Mouse (Mus musculus) left cerebral cortex, postnatal 36 days (tissue): ENCODE data around the gene Csnk1e. TPM values are rescaled to one million over a fixed set of nuclear protein-coding genes. Genes with fewer than 3 reads are reported as not detected.

Source experiments
- DNase-seq, 2 experiments: peaks; one replicate each; pipeline ENCODE4 v3.0.0; 2021 to 2022; ENCODE audit warnings: low spot score in 2 of 2, mixed read lengths in 1 of 2
- intact Hi-C: fragments of 180-260 bp; cut with DNase I; formaldehyde crosslinking; loops from one replicate; pipeline ENCODE4 v1.15.1; 2025
- total RNA-seq, 2 experiments: library from RNA; stranded (reverse); gene quantifications; 2 replicates each; pipeline ENCODE4 v1.2.3; 2021

The Csnk1e gene
- total RNA-seq, 2 experiments from 2014 or later: 135 to 154 TPM

- DNase-seq: no peak
- intact Hi-C loops: loop anchor here (5.0 kb wide), 1 partner anchor 40 kb away; no protein-coding TSS in a partner anchor
These were observed 53.2 kb downstream of the Csnk1e start for GRCm38 (mm10) chr15:79402176-79402575.

GRCm38 (mm10) chr15:79400975-79401365 lies 54.4 kb downstream of the Csnk1e start:
- DNase-seq: no peak
- intact Hi-C loops: loop anchor here (5.0 kb wide), 1 partner anchor 41 kb away; no protein-coding TSS in a partner anchor

DNA sequence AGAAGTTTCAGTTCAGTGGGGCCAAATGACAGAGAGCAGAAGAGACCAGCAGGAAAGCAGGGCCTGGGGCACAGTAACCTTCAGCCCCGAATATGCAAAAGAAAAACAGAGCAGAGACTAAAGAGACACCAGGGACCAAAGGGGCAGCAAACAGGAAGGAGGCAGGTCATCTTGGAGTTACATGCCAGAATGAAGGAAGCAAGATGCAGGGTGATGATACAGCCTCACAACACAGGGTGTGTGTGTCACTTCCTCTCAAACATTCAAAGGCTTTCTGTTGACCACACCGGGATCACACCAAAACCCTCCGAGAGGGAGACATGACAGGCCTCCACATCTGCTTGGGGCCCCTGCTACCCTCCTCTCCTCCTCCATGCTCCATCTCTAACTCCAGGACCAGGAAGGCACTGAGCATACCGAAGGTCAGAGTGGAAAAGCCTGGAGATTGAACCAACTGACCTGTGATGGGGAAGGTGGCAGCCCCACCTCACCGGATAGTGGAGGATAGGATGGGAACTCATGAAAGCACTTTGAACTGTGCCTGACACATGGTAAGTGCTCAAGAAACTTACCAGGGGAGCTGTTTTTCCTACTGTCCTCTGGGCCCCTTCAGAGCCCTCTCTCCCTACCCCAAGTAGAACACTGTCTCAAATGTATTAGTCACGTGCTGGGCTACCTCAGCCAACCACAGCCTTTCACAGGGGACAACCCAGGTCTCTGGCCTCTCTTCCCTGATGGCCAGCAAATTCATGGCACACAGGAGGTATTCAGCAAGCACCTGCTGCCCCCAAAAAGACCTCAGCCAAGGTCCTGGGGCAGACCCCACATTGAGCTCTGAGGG lies 55.0 kb downstream of the Csnk1e start:
- intact Hi-C loops: loop anchor here (5.0 kb wide), 1 partner anchor 42 kb away; no protein-coding TSS in a partner anchor
- no peak for DNase-seq

DNA sequence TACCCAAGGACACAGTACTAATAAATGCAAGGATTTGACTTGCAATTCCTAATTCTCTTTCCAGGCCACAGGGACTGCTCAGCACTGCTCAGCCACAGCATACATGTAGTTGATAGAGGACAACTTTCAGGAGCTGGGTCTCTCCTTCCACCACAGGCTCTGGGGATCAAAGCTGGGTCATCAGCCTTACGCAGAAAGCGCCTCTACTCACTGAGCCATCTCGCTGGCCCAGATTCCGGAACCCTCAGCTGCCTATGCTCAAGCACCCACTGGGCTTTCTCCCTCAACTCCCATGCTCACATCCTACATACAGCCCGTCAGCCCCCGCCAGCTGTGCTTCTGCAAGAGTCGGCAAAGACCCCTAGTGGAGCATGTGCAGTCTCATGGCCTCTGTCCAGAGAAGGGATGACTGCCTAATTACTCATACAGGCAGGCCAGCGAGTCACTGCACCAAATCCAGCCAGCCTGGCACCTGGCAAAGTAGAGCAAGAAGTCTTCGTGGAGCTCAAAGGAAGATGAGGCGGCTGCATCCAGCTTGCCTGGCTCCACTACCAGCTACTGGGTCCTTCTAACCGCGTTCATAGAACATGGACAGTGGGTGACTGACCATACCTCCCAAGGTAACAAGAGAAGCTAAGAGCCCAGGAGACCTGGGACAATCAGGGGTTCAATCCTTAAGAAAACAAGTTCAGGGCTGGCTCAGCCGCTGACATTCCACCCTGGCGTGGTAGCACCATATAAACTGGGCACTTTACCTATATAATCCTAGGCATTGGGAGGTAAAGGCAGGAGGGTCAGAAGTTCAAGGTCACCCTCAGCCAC lies 55.9 kb downstream of the Csnk1e start:
- intact Hi-C loops: loop anchor here (5.0 kb wide), 1 partner anchor 43 kb away; no protein-coding TSS in a partner anchor
- no peak for DNase-seq

DNA sequence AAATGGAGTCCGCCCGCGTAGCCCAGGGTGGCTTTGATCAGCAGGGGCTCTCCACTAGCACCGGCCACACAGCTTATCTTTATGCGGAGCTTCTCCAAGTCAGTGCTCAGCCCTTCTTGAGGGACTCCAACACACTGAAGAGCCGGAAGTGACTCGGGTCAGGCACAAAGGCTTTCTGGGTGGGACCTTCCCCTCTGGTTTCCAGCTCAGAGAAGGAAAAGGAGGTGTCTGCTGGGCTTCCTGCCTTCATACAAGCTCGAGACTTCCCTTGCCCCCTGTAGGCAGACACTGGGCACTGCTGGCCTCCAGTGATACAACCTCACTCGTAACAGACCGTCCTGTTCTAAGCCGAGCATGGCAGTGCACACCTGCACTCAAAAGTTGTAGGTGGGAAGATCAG lies 58.6 kb downstream of the Csnk1e start:
- no peak for DNase-seq
- intact Hi-C loops: no loop called here

DNA sequence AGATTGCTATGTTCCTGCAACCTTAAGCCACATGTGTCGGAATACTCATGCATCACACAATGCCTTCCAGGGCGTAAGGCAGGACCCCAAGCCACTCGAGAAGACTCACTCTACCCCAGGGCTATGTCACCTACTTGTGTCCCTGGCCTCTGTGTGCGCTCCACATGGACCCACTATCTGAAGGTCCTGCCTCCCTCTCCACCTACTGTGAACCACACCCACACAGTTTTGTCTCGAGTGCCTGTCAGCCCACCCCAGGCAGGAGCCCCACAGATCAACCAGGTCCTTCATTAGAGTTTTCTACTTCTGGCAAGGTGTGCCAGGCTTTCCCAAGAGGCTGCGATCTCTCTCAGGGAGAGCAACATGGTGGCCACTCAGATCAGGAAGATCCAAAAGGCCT lies 60.1 kb downstream of the Csnk1e start:
- intact Hi-C loops: no loop called here

DNA sequence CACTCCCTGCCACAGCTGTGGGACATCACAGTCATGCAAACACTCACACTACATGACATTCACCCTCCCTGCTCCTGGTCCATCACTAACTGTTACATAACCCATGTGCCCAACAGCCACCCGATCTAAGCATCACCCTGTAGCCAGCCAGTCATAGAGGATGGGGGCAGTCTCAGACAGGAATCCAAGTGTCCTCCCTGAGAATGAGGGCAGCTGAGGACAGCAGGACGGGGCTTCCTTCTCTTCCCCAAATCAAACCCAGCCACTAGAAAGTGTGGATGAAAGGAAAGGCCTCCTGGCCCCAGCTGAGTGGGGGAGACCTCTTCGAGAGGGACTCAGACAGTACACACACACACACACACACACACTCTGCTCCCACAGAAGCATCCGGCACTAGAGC lies 60.5 kb downstream of the Csnk1e start:
- intact Hi-C loops: no loop called here
- DNase-seq: no peak

More for the DNA sequence above, 60.1 kb downstream of the Csnk1e start:
- no peak for DNase-seq

DNA sequence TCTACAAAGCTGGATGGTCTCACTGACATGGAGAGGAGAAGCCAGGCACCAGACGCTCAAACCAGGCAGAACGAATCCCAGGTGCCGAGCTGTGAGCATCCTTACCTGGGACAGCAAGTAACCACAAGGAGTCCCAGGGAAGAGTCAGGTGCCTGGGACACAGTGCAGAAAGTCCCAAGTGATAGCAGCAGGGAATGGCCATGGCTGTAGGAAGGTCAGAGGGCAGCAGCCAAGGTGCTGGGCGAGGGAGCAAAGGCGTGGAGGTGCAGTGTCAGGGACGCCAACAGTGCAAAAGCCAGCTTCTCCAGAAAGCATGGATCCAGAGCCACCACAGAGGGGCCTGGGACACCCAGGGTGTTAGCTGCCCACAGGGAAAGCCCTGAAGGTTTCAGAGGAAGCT lies 62.3 kb downstream of the Csnk1e start:
- no peak for DNase-seq
- intact Hi-C loops: no loop called here

- intact Hi-C loops: no loop called here
- DNase-seq: no peak
These were observed 62.8 kb downstream of the Csnk1e start for GRCm38 (mm10) chr15:79392527-79392926.

DNA sequence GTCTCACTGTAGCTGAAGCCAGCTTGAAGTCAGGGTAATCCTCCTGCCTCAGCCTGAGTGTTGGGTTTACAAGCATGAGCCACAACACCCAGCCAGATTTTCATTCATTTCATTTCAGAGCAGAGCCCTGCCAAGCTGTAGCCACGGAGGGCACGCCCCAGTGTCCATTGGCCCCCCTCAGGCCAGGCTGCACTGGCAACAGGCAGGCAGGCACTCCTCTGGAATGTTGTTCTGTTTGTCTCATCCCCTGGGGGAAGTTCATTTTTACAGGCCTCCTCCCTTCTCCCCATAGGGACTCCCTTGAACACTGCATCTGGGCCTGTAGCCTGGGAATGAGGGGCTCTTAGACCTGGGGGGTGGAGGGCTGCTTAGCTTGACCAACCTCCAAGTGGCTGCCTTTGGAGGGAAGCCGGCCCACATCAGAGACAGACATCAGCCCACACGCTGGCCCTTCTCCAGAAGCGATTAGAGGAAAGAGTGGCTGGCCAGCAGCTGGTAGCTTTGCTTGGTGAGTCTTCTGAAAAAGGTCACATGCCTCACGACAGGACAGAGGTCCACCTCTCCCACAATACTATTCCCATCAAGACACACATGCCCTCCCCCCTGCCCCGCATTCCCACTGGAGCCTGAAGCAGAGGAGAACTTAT lies 63.8 kb downstream of the Csnk1e start:
- peak in 1 of 2 experiments; percentile 45 for DNase-seq
- intact Hi-C loops: no loop called here

DNA sequence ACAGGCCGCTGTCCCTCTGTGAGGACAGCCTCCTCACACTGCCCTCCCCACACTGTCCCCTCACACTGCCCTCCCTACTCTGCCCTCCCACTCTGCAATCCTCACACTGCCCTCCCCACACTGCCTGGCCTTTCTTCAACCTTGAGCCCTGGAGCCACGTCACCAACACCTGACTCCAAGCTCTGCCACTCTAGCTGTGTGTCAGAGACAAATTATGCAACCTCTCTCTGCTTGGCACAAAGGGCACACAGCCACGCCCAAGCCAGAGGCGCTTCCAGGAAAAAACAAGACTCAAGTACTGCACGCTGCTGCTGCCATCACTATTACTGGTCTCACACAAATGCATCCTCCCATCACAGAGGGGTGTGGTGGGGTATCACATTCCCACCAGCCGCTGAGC lies 64.9 kb downstream of the Csnk1e start:
- DNase-seq: no peak
- intact Hi-C loops: no loop called here

GRCm38 (mm10) chr15:79388171-79388570 lies 67.2 kb downstream of the Csnk1e start:
- no peak for DNase-seq
- intact Hi-C loops: no loop called here

DNA sequence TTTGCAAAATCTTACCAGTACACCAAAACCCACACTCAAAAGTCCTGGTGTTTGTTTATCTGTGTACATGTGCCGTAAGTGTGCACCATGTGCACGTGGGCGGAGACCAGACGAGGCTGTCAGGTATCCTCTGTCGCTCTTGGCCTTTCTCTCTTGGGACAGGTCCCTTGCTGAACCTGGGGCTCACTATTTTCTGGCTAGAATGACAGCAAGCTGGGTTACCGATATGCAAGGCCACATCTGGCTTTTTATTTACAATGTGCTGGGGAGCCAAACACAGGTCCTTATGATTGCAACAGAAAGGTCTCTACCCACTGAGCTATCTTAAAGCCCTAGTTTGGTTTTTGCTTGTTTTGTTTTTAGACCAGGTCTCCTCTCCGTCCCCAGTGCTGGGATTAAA lies 67.8 kb downstream of the Csnk1e start:
- no peak for DNase-seq
- intact Hi-C loops: no loop called here

GRCm38 (mm10) chr15:79387081-79387480 lies 68.3 kb downstream of the Csnk1e start:
- no peak for DNase-seq

DNA sequence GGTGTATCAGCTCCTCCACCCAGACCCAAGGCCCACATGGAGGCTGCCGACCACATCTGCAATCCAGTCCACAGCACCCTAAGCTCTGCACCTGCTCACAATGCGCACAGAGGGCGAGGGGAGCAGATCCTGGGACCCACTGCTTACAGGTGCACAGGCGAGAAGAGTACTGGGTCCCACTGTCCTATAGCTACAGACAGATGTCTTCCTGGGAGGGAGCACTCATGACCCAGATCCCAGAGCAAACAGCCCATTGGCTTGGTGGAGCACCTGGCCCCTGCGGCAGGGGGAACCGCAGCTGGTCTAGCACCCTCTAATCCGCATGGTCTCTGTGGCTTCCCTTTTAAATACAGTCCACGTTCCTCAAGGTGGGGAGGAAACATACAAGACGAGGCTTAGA lies 73.7 kb downstream of the Csnk1e start:
- intact Hi-C loops: loop anchor here (5.0 kb wide), 1 partner anchor 86 kb away; no protein-coding TSS in a partner anchor

More at GRCm38 (mm10) chr15:79387081-79387480, 68.3 kb downstream of the Csnk1e start:
- intact Hi-C loops: no loop called here

GRCm38 (mm10) chr15:79380468-79381444 lies 74.6 kb downstream of the Csnk1e start:
- peak; percentile 57 for DNase-seq
- intact Hi-C loops: loop anchor here (5.0 kb wide), 1 partner anchor 87 kb away; no protein-coding TSS in a partner anchor

More for the DNA sequence above, 73.7 kb downstream of the Csnk1e start:
- DNase-seq: no peak

DNA sequence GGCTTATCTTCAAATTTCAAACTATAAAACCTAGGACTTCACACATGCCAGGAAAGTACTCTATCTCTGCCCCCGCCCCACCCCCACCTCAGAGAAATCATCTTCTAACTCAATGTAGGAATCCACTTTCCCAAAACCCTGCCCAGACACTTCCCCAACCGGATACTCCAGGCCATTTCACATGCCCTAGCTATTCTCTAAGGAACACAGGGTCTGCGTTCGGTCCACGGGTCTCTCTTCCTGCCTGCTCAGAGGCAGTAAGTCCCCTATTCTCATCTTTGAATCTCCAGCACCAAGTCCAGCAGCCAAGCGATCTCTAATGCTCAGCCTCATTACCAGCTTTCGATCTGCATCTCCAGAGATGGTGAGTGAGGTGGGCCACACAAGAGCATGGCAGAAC lies 75.7 kb downstream of the Csnk1e start:
- intact Hi-C loops: loop anchor here (5.0 kb wide), 1 partner anchor 88 kb away; no protein-coding TSS in a partner anchor
- no peak for DNase-seq

DNA sequence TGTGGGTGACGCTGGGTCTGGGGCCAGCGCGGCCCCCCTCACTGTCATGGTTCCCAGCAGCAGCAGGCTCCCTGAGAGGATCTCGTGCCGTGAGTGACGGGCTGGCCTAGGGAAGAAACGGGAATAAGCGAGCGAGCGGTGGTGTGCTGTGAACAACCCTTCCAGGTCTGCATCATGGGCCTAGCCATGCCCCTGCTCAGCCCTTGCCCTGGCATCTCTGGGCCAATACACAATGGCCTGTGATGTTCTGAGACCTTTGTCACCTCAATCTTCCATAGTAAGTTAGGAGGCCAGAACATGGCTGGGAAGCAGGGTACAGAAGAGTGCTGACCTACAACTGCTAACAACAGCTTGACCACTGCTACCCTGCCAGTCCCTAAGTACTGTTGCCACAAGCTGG lies 76.8 kb downstream of the Csnk1e start:
- no peak for DNase-seq
- intact Hi-C loops: no loop called here

GRCm38 (mm10) chr15:79377681-79378080 lies 77.7 kb downstream of the Csnk1e start:
- intact Hi-C loops: no loop called here
- no peak for DNase-seq
